Mouse (Mus musculus): ENCODE measurements at regions not wholly inside any gene's neighbourhood (a gene's known extent, or its start where the extent isn't known, plus 50 kb on each side); places are given as distances from the start of the nearest gene placed in this dataset.

DNA sequence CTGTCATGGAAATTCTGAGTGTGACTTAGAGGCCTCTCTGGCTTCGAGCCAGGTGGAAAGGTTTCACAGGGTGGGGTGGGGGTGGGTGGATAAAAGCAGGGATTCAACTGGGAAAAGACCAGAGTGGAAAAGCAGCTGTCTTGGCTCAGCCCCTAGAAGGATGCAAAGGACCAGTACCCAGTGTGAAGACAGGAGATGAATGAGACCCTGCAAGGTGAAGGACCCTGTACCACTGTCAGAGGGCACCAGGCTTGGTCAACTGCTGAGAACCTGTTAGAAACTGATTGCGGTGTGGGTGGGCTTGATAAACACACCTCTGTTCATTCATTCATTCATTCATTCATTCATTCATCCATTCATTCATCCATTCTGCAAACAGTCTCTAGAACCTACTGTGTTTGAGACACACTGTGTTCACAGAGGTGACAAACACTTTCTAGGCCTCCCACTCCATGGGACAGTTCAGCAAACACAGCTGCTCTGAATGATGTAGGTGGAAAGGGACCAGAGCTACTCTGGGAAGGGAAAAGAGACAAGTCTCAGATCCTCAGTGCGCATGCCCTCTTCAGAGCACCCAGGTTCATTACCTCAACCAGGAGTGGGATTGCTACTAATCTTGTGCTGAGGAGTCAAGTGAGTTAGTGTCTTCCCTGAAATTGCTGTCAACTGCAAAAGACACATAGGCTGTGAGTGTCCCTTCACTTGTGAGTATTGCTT lies 100.4 kb upstream of the Sesn3 start:
- H3K27ac ChIP-seq (ENCODE audit: insufficient read depth, low read length), result no peak overlapping the region
- H3K4me3 ChIP-seq (ENCODE audit: insufficient read depth, low read length), result no peak overlapping the region
- peaks cover 11% of the 10 kb centered on the region for H3K4me1 ChIP-seq (ENCODE audit: control insufficient read depth, insufficient read depth, low read length)
- TF ChIP-seq CTCF (IDR thresholded peaks at IDR 0.05; ENCODE audit: extremely low read depth, insufficient read depth, low read length) (no peak), POLR2A (IDR thresholded peaks at IDR 0.05; ENCODE audit: extremely low read depth, insufficient read depth, low read length) (no peak)

DNA sequence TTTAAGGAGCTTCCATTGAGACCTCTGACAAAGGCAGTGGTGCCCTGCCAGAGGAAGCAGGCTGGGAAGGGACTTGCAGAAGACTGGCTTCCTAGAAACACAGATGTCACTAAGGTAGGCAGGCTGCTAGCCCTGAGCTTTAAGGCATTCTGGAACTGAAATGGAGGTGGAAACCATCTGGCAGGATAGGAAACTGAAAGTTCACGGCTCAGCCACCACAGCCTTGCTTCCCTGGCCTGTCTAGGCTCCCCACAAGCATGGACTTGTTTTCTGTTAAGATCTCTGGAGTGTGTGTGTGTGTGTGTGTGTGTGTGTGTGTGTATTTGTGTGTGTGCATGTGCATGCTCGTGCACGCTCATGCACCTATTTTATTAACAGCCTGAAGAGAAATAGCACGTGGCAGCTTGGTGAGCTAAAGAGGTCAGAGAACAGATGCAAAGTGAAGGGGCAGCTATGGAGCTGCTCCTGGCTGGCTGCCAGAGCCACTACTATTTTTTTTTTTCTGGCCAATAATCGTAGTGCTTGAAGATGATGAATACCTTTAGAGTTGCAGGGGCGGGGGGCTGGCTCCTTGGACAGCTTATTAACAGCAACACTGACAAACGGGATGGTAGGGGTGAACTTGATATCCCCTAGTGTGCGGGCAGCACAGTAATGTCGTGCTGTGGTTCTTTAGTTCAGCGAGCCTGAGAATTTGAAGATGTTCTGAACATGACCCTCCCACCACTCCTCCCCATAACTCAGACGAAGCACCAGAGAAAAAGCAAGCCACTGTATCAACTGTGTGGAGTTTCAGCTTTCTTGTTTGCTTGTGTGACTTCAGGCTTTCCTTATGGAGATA lies 99.6 kb upstream of the Sesn3 start:
- Histone ChIP-seq H3K4me3 (ENCODE audit: insufficient read depth, low read length) (no peak overlapping the region), H3K27ac (ENCODE audit: insufficient read depth, low read length) (no peak overlapping the region), H3K4me1 (ENCODE audit: control insufficient read depth, insufficient read depth, low read length) (peaks cover 11% of the 10 kb centered on the region)
- TF ChIP-seq POLR2A (IDR thresholded peaks at IDR 0.05; ENCODE audit: extremely low read depth, insufficient read depth, low read length) (no peak), CTCF (IDR thresholded peaks at IDR 0.05; ENCODE audit: extremely low read depth, insufficient read depth, low read length) (no peak)

DNA sequence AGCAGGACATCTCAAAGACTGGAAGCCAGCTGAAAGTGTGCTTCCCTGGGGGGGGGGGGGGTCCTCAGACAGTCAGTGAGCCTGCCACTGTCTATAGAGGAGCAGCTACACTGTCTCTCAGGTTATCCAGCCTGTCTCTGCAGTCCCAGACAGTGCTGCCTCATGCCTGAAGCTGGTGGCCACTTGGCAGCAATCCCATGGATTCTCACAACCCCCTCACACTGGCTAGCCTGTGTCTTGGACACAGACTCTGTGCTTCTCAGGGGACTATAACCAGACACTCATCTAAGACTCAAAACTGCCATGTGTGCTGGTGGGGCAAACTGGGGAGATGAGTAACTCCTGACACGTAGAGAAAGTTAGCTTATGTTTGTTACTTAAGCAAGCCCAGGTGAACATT lies 95.1 kb upstream of the Sesn3 start:
- no peak overlapping the region for H3K4me3 ChIP-seq (ENCODE audit: insufficient read depth, low read length)
- no peak overlapping the region for H3K27ac ChIP-seq (ENCODE audit: insufficient read depth, low read length)
- peaks cover 7% of the 10 kb centered on the region for H3K4me1 ChIP-seq (ENCODE audit: control insufficient read depth, insufficient read depth, low read length)
- TF ChIP-seq CTCF (IDR thresholded peaks at IDR 0.05; ENCODE audit: extremely low read depth, insufficient read depth, low read length), result no peak
- TF ChIP-seq POLR2A (IDR thresholded peaks at IDR 0.05; ENCODE audit: extremely low read depth, insufficient read depth, low read length), result no peak

DNA sequence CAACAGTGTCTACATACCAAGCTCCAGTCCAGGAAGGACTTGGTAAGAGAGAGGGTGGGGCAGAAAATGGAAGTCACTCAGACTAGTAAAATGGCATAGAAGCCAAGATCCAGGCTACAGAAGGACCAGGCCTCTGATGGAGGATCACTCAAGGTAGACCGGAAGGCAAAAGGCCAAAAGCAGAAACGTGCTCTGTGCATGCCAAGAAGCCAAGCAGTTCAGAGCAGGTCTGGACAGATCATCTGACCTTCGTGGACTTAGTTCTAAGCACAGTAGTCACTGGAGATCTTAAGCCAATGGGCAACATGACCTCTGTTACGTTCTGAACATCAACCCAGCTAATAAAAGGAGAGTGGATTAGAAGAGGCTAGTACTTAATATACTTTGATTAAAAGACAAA lies 90.6 kb upstream of the Sesn3 start:
- TF ChIP-seq POLR2A (IDR thresholded peaks at IDR 0.05; ENCODE audit: extremely low read depth, insufficient read depth, low read length) (no peak), CTCF (IDR thresholded peaks at IDR 0.05; ENCODE audit: extremely low read depth, insufficient read depth, low read length) (no peak)
- H3K27ac ChIP-seq (ENCODE audit: insufficient read depth, low read length), result no peak overlapping the region
- H3K4me1 ChIP-seq (ENCODE audit: control insufficient read depth, insufficient read depth, low read length), result no peaks in the 10 kb centered on the region
- no peak overlapping the region for H3K4me3 ChIP-seq (ENCODE audit: insufficient read depth, low read length)

DNA sequence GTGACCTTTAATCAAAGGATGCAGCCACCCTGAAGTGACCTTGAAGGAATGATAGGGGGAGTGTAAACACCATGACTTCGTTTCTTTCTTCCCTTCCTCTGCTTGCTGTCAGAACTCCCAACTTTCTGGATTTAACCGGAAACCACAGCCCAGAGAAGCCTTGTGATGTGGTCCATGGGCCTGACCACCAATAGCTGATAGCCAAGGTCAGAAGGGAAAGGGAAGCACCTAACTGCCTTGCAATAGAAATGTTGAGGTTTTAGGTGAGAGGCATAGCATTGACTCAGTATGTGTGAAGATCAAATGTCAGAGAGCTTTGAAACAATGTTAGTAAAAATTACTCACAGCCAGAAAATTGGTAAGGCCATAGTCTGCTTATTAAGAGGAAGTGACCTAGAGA lies 89.2 kb upstream of the Sesn3 start:
- TF ChIP-seq POLR2A (IDR thresholded peaks at IDR 0.05; ENCODE audit: extremely low read depth, insufficient read depth, low read length) (no peak), CTCF (IDR thresholded peaks at IDR 0.05; ENCODE audit: extremely low read depth, insufficient read depth, low read length) (no peak)
- H3K4me1 ChIP-seq (ENCODE audit: control insufficient read depth, insufficient read depth, low read length), result no peaks in the 10 kb centered on the region
- no peak overlapping the region for H3K27ac ChIP-seq (ENCODE audit: insufficient read depth, low read length)
- no peak overlapping the region for H3K4me3 ChIP-seq (ENCODE audit: insufficient read depth, low read length)

DNA sequence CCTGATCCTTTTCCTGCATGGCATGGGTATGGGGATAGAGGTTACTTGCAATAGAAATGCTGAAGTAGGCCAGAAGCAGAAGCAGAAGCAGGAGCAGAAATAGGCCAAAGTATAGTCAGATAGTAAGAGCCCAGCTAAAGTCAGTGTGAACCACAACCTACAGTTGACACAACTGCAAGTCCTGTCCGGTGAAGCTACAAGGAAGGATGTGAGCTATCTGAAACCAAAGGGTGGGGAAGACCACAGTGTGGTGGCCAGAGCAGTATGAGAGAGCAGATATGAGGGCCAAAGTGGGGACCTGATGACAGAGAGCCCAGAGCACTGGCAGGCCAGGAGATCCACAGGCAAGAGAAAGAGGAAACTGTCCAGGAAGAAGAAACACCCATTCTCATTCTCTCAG lies 87.1 kb upstream of the Sesn3 start:
- TF ChIP-seq CTCF (IDR thresholded peaks at IDR 0.05; ENCODE audit: extremely low read depth, insufficient read depth, low read length), result no peak
- TF ChIP-seq POLR2A (IDR thresholded peaks at IDR 0.05; ENCODE audit: extremely low read depth, insufficient read depth, low read length), result no peak
- H3K4me3 ChIP-seq (ENCODE audit: insufficient read depth, low read length), result no peak overlapping the region
- H3K4me1 ChIP-seq (ENCODE audit: control insufficient read depth, insufficient read depth, low read length), result no peaks in the 10 kb centered on the region
- H3K27ac ChIP-seq (ENCODE audit: insufficient read depth, low read length), result no peak overlapping the region

DNA sequence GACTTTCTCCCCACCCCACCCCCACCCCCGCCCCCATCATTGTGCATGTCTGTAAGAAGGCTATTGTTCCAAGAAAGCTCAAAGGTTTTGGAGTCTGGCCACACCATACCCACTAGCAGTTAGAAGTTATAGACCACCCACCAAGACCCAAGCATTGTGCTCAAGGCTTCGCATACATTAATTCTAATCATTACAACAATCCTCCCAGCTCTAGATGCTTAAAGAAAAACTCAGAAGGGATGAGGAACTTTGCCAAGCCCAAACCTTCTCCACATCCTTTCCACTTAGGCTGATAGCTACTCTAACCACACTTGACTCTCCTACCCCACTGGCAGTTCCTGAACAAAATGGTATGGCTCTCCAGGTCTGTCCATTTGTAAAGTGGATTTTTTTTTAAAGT lies 86.4 kb upstream of the Sesn3 start:
- no peaks in the 10 kb centered on the region for H3K4me1 ChIP-seq (ENCODE audit: control insufficient read depth, insufficient read depth, low read length)
- no peak overlapping the region for H3K27ac ChIP-seq (ENCODE audit: insufficient read depth, low read length)
- no peak overlapping the region for H3K4me3 ChIP-seq (ENCODE audit: insufficient read depth, low read length)
- TF ChIP-seq POLR2A (IDR thresholded peaks at IDR 0.05; ENCODE audit: extremely low read depth, insufficient read depth, low read length) (no peak), CTCF (IDR thresholded peaks at IDR 0.05; ENCODE audit: extremely low read depth, insufficient read depth, low read length) (no peak)

DNA sequence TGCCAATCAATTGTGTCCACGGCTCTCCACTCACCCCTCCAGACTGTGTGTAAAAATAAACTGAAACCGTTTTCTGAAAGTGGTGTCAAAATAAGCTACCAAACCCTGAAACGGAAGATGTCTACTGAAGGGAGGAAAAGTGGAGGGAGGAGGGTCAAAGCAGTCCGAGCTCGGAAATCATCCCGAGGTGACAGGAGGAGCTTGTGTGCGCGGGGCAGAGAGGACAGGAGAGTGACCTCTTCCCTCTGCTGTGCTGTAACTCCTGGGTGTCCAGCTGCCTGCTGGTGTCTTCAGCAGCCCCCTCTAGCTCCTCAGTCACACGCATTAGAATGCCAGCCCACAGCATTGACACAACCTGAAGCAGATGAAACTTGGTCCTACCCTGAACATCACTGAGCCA lies 84.2 kb upstream of the Sesn3 start:
- no peak overlapping the region for H3K27ac ChIP-seq (ENCODE audit: insufficient read depth, low read length)
- TF ChIP-seq CTCF (IDR thresholded peaks at IDR 0.05; ENCODE audit: extremely low read depth, insufficient read depth, low read length) (no peak), POLR2A (IDR thresholded peaks at IDR 0.05; ENCODE audit: extremely low read depth, insufficient read depth, low read length) (no peak)
- H3K4me3 ChIP-seq (ENCODE audit: insufficient read depth, low read length), result no peak overlapping the region
- no peaks in the 10 kb centered on the region for H3K4me1 ChIP-seq (ENCODE audit: control insufficient read depth, insufficient read depth, low read length)

DNA sequence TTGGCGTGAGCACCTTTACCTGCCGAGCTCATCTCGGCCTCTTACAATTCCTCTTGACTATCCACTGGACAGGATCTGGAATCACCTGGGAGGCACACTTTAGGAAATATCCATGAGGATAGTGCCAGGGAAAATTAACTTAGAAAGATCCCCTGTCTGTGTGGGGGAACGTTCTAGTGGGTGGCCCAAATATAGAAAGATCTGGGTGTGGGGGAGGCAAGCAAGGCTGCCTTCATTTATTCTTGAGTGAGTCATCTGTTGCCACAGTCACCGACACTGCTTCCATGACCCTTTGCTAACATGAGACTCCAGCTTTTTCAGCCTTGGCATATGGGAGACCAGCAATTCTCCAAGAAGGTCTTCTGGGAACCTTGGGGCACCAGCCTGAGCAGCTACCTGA lies 80.1 kb upstream of the Sesn3 start:
- Histone ChIP-seq H3K4me3 (ENCODE audit: insufficient read depth, low read length) (no peak overlapping the region), H3K4me1 (ENCODE audit: control insufficient read depth, insufficient read depth, low read length) (no peaks in the 10 kb centered on the region; the same call in 1 of the 2 replicates), H3K27ac (ENCODE audit: insufficient read depth, low read length) (no peak overlapping the region)
- TF ChIP-seq POLR2A (IDR thresholded peaks at IDR 0.05; ENCODE audit: extremely low read depth, insufficient read depth, low read length) (no peak), CTCF (IDR thresholded peaks at IDR 0.05; ENCODE audit: extremely low read depth, insufficient read depth, low read length) (no peak)

DNA sequence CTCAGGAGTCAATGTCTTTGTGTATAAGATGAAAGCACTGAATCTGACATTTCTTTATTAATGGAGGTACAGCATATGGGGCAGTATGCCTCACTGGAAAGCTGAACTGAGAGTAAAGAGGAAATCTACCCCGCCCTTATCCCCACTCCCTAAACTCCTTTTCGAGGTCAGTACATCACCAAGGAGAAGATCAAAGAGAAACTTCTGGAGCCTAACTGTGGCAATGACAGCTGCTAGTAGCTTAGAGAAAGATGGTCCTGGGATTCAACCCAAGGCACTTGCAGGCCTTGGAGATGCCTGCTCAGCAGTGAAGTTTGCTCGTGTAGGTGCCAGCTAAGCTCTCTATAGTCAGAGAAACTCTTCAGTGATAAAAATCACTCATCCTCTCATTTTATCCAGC lies 75.8 kb upstream of the Sesn3 start:
- TF ChIP-seq CTCF (IDR thresholded peaks at IDR 0.05; ENCODE audit: extremely low read depth, insufficient read depth, low read length), result no peak
- H3K27ac ChIP-seq (ENCODE audit: insufficient read depth, low read length), result no peak overlapping the region
- H3K4me3 ChIP-seq (ENCODE audit: insufficient read depth, low read length), result no peak overlapping the region
- H3K4me1 ChIP-seq (ENCODE audit: control insufficient read depth, insufficient read depth, low read length), result no peaks in the 10 kb centered on the region; the same call in none of the 2 replicates
